Mouse (Mus musculus) stomach, embryonic 16.5 days (tissue): ENCODE results near the gene Adamts4. TPM values are rescaled to one million over a fixed set of nuclear protein-coding genes. Genes with fewer than 3 reads are reported as not detected.

ENCODE experiments used
- ATAC-seq: fragments of 200-750 bp; cut with Nextera tagmentation; 2 replicates; pipeline ENCODE4 v1.8.0; 2017; ENCODE audit warnings: moderate number of reproducible peaks, moderate TSS enrichment; ENCODE audit not compliant: insufficient read depth, low FRiP score
- H3K27ac ChIP-seq: fragments of 300-500 bp; sonication (generic); 2 replicates; pipeline ENCODE4 v1.5.1; 2014; ENCODE audit warnings: low read length
- H3K27me3 ChIP-seq: fragments of 300-500 bp; sonication (generic); 2 replicates; pipeline ENCODE4 v1.6.1; 2014; ENCODE audit warnings: low read length, control low read depth, mixed read lengths; ENCODE audit not compliant: control insufficient read depth, insufficient read depth
- H3K36me3 ChIP-seq: fragments of 300-500 bp; sonication (generic); 2 replicates; pipeline ENCODE4 v1.6.1; 2014; ENCODE audit warnings: low read length; ENCODE audit not compliant: control insufficient read depth, insufficient read depth
- H3K4me1 ChIP-seq: fragments of 300-500 bp; sonication (generic); 2 replicates; pipeline ENCODE4 v1.6.1; 2014; ENCODE audit warnings: low read length, control low read depth, mixed read lengths; ENCODE audit not compliant: control insufficient read depth, insufficient read depth
- H3K4me2 ChIP-seq: fragments of 300-500 bp; sonication (generic); 2 replicates; pipeline ENCODE4 v1.6.1; 2014; ENCODE audit warnings: low read depth, low read length, mixed read lengths
- H3K4me3 ChIP-seq: fragments of 300-500 bp; sonication (generic); replicated peaks from 2 replicates; pipeline ENCODE4 v1.5.1; 2014; ENCODE audit warnings: mild to moderate bottlenecking, low read length
- H3K9ac ChIP-seq: fragments of 300-500 bp; sonication (generic); 2 replicates; pipeline ENCODE4 v1.6.1; 2014; ENCODE audit warnings: low read length
- H3K9me3 ChIP-seq: fragments of 300-500 bp; sonication (generic); replicated peaks from 2 replicates; pipeline ENCODE4 v1.6.1; 2016; ENCODE audit warnings: low read length, control low read depth; ENCODE audit not compliant: control insufficient read depth
- WGBS: fragments of 180-500 bp; shearing (Covaris S2); extraction: QIAGEN DNeasy Blood & Tissue Kit; methylation state at CpG from one replicate; pipeline ENCODE4 v1.1.7; 2014; 5-methylcytosine and 5-hydroxymethylcytosine counted together
- polyA plus RNA-seq: library from polyadenylated mRNA; unstranded; fragments of >200 nt; fragmentation: Nextera tagmentation; extraction: Ambion mirVana; gene quantifications from 2 replicates; pipeline ENCODE4 v1.2.1, GENCODE M21; 2015

Gene Adamts4
- polyA plus RNA-seq, 1 experiment from 2014 or later = 11.0 TPM

DNA sequence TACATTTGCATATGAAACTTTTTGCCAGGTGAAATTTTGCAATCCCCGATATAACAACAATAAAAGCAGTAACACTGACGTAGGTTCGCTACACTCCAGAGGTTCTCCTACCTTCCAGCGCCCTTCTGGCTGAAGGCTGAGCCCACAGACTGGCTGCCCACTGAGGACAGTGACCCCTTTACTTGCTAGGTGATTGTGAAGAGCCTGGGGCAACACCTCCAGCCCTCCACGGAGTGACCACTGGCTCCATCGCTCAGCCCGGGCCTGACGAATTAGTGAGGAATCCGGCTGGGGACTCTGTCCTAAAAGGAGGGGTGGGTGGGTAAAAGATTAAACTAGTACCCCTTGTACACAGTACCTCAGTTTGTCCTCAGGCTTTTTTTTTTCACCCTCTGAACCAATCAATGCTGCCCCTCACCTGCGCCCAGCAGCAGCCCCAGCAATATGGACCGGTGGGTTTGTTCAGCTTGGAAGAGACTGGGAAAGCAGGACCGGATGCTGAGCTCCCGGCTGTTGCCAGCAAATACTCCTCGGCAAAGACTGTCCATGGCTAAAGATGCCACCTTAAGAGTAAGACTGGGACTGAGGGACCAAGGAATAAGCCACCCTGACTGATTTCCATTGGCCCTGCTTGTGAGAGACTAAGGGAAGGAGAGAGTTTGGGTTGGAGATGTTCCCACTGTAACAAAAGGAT lies 28.9 kb downstream of the Adamts4 start:
- Histone ChIP-seq H3K36me3 (peaks cover 26% of the 10 kb centered on the region), H3K27ac (no peak overlapping the region), H3K4me2 (no peak overlapping the region), H3K4me1 (peaks cover 16% of the 10 kb centered on the region), H3K4me3 (no peak overlapping the region), H3K9me3 (no peaks in the 10 kb centered on the region), H3K9ac (no peak overlapping the region), H3K27me3 (no peaks in the 10 kb centered on the region)
- WGBS = 86% methylated on average over 14 of the region's 14 CpGs
- no peak for ATAC-seq

- Histone ChIP-seq H3K27ac (no peak overlapping the region), H3K36me3 (peaks cover 24% of the 10 kb centered on the region)
Measured at GRCm38 (mm10) chr1:171279721-171280120, 29.5 kb downstream of the Adamts4 start.

GRCm38 (mm10) chr1:171280250-171280915 lies 30.2 kb downstream of the Adamts4 start:
- peak; percentile 8; the same call in 1 of the 2 replicates for ATAC-seq
- peak overlapping the region; percentile 78 for H3K4me3 ChIP-seq
- H3K4me2 ChIP-seq = peak overlapping the region; percentile 63
- no peaks in the 10 kb centered on the region for H3K27me3 ChIP-seq
- H3K4me1 ChIP-seq = peaks cover 16% of the 10 kb centered on the region
- peak overlapping the region; percentile 69 for H3K27ac ChIP-seq
- no peaks in the 10 kb centered on the region for H3K9me3 ChIP-seq
- H3K9ac ChIP-seq = peak overlapping the region; percentile 70
- WGBS = under 1% methylated on average over 25 of the region's 25 CpGs
- H3K36me3 ChIP-seq = peaks cover 20% of the 10 kb centered on the region

More at GRCm38 (mm10) chr1:171279721-171280120, 29.5 kb downstream of the Adamts4 start:
- Histone ChIP-seq H3K4me3 (peak overlapping the region; percentile 78), H3K4me1 (peaks cover 16% of the 10 kb centered on the region), H3K9me3 (no peaks in the 10 kb centered on the region), H3K27me3 (no peaks in the 10 kb centered on the region), H3K4me2 (peak overlapping the region; percentile 63), H3K9ac (peak overlapping the region; percentile 70)
- no peak for ATAC-seq
- 67% methylated on average over 5 of the region's 5 CpGs for WGBS

- H3K9me3 ChIP-seq = no peaks in the 10 kb centered on the region
- H3K27me3 ChIP-seq = no peaks in the 10 kb centered on the region
- peak within 1 kb of the TSS; percentile 87 for H3K27ac ChIP-seq
- peaks cover 15% of the 10 kb centered on the region; the same call in 1 of the 2 replicates for H3K36me3 ChIP-seq
- ATAC-seq = peak; percentile 96
- peak within 1 kb of the TSS; percentile 70 for H3K4me2 ChIP-seq
- H3K9ac ChIP-seq = peak within 1 kb of the TSS; percentile 73
- peak within 1 kb of the TSS; percentile 78 for H3K4me3 ChIP-seq
- under 1% methylated on average over 26 of the region's 26 CpGs for WGBS
- H3K4me1 ChIP-seq = peaks cover 16% of the 10 kb centered on the region
Measured at GRCm38 (mm10) chr1:171280916-171281527, 30.8 kb downstream of the Adamts4 start, which contains the start of gene Ppox. Gene Ppox (minus strand): TSS chr1:171281186.

GRCm38 (mm10) chr1:171281528-171281923 lies 31.3 kb downstream of the Adamts4 start:
- Histone ChIP-seq H3K27ac (peak overlapping the region; percentile 87), H3K4me2 (peak overlapping the region; percentile 70), H3K9ac (peak overlapping the region; percentile 73), H3K4me3 (peak overlapping the region; percentile 78), H3K27me3 (no peaks in the 10 kb centered on the region), H3K36me3 (peaks cover 12% of the 10 kb centered on the region; the same call in 1 of the 2 replicates), H3K4me1 (peaks cover 18% of the 10 kb centered on the region), H3K9me3 (no peaks in the 10 kb centered on the region)
- WGBS = 2% methylated on average over 10 of the region's 10 CpGs
- ATAC-seq = peak; percentile 49

DNA sequence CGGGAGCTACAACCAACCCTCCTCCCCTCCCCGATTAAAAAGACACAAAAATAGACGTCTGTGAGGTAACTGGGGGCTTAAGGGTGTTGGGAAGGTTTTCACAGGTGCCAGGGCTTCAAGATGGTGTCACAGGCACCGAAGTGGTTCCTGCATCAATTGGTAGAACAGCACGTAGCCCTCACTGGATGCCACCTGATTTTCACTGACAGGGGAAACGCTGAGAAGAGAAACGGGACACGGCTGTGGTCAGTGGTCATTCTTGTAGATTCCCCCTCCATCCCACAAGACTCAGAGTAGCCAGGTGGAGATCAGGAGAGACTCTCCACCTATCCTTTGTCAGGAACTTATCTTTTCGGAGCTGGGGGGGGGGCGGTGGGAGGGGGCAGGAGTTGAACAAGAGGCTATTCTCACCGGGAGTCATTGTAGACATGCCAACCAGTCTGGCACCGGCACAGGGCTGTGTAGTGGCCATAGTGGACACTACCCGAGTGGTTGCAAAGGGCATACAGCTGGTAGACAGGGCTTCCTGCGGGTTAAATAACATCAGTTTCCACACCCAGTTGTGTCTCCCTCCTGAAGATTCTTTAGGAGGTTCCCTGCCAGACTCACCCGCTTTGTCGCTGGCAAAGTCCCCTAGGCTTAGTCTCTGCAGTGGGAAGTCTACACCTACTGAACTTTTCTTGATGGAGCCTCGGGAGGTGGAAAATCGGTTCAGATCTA lies 32.0 kb downstream of the Adamts4 start:
- Histone ChIP-seq H3K4me3 (peak overlapping the region; percentile 78), H3K9ac (peak overlapping the region; percentile 32; the same call in 1 of the 2 replicates), H3K27ac (no peak overlapping the region; the same call in 1 of the 2 replicates), H3K4me2 (peak overlapping the region; percentile 70), H3K9me3 (no peaks in the 10 kb centered on the region), H3K27me3 (no peaks in the 10 kb centered on the region), H3K36me3 (peaks cover 12% of the 10 kb centered on the region; the same call in 1 of the 2 replicates), H3K4me1 (peaks cover 25% of the 10 kb centered on the region)
- WGBS = 76% methylated on average over 18 of the region's 18 CpGs
- no peak for ATAC-seq

GRCm38 (mm10) chr1:171283188-171284160 lies 33.3 kb downstream of the Adamts4 start:
- ATAC-seq = no peak

DNA sequence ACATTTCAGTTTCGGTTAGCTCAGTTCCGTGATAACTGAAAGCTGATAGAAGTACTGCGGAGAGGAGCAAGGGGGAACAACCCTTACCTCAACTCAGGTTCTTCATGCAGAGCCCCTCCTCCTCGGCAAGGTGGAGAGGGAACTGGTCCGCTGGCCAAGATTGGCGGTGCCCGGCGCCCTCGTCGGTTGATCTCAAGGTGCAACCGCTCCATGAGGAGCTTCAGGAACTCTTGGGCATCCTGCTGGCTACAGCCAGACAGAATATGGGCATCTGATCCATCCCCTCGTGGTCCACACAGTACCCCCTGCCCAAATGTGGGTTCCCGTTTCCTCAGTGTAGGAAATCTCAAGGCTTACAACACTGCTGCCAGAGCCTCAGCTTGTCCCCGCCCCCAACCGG lies 34.3 kb downstream of the Adamts4 start:
- H3K4me2 ChIP-seq = no peak overlapping the region
- H3K36me3 ChIP-seq = peaks cover 18% of the 10 kb centered on the region; the same call in 1 of the 2 replicates
- H3K4me1 ChIP-seq = peaks cover 31% of the 10 kb centered on the region
- no peaks in the 10 kb centered on the region for H3K27me3 ChIP-seq
- 89% methylated on average over 15 of the region's 15 CpGs for WGBS
- no peak overlapping the region for H3K27ac ChIP-seq
- no peak overlapping the region for H3K4me3 ChIP-seq
- no peak for ATAC-seq
- H3K9me3 ChIP-seq = no peaks in the 10 kb centered on the region
- peak overlapping the region; percentile 7; the same call in 1 of the 2 replicates for H3K9ac ChIP-seq

More at GRCm38 (mm10) chr1:171283188-171284160, 33.3 kb downstream of the Adamts4 start:
- H3K4me2 ChIP-seq = no peak overlapping the region
- no peak overlapping the region for H3K27ac ChIP-seq
- H3K27me3 ChIP-seq = no peaks in the 10 kb centered on the region
- no peak overlapping the region for H3K4me3 ChIP-seq
- no peak overlapping the region for H3K9ac ChIP-seq
- peaks cover 31% of the 10 kb centered on the region for H3K4me1 ChIP-seq
- H3K36me3 ChIP-seq = peaks cover 13% of the 10 kb centered on the region; the same call in 1 of the 2 replicates
- WGBS = 89% methylated on average over 18 of the region's 18 CpGs
- no peaks in the 10 kb centered on the region for H3K9me3 ChIP-seq
